Mouse (Mus musculus): ENCODE measurements at regions not wholly inside any gene's neighbourhood (a gene's known extent, or its start where the extent isn't known, plus 50 kb on each side); places are given as distances from the start of the nearest gene placed in this dataset.

GRCm38 (mm10) chr1:18970173-18970572 lies 132.6 kb upstream of the Tfap2d start:
- Histone ChIP-seq H3K9me3 (ENCODE audit: control insufficient read depth, low read length) (no peaks in the 10 kb centered on the region), H3K4me1 (replicated peaks; ENCODE audit: control insufficient read depth, insufficient read depth, low read length) (no peaks in the 10 kb centered on the region), H3K4me3 (replicated peaks; ENCODE audit: low read length) (no peak overlapping the region), H3K4me2 (replicated peaks) (no peak overlapping the region), H3K9ac (no peak overlapping the region), H3K27ac (no peak overlapping the region), H3K27me3 (ENCODE audit: control insufficient read depth, insufficient read depth, low read length) (no peaks in the 10 kb centered on the region), H3K36me3 (replicated peaks; ENCODE audit: control insufficient read depth, insufficient read depth) (no peaks in the 10 kb centered on the region)
- ATAC-seq (ENCODE audit: low FRiP score) (no peak), DNase-seq (ENCODE audit: low spot score) (no peak)

- H3K4me3 ChIP-seq (replicated peaks; ENCODE audit: low read length) = no peak overlapping the region
- no peaks in the 10 kb centered on the region for H3K9me3 ChIP-seq (ENCODE audit: control insufficient read depth, low read length)
- no peak for DNase-seq (ENCODE audit: low spot score)
- H3K27me3 ChIP-seq (ENCODE audit: control insufficient read depth, insufficient read depth, low read length) = no peaks in the 10 kb centered on the region
- ATAC-seq (ENCODE audit: low FRiP score) = no peak
- no peak overlapping the region for H3K27ac ChIP-seq
- 82% methylated on average over 6 of the region's 6 CpGs for WGBS
- no peaks in the 10 kb centered on the region for H3K36me3 ChIP-seq (replicated peaks; ENCODE audit: control insufficient read depth, insufficient read depth)
- H3K4me1 ChIP-seq (replicated peaks; ENCODE audit: control insufficient read depth, insufficient read depth, low read length) = no peaks in the 10 kb centered on the region
- no peak overlapping the region for H3K4me2 ChIP-seq (replicated peaks)
- no peak overlapping the region for H3K9ac ChIP-seq
Observed at GRCm38 (mm10) chr1:18973826-18974620, 128.8 kb upstream of the Tfap2d start.

- ATAC-seq (ENCODE audit: low FRiP score) = no peak
- no peak overlapping the region for H3K27ac ChIP-seq
- no peaks in the 10 kb centered on the region for H3K36me3 ChIP-seq (replicated peaks; ENCODE audit: control insufficient read depth, insufficient read depth)
- DNase-seq (ENCODE audit: low spot score) = no peak
- 96% methylated on average over 2 of the region's 2 CpGs for WGBS
- no peaks in the 10 kb centered on the region for H3K9me3 ChIP-seq (ENCODE audit: control insufficient read depth, low read length)
- H3K27me3 ChIP-seq (ENCODE audit: control insufficient read depth, insufficient read depth, low read length) = no peaks in the 10 kb centered on the region
- no peak overlapping the region for H3K4me2 ChIP-seq (replicated peaks)
- H3K9ac ChIP-seq = no peak overlapping the region
- no peaks in the 10 kb centered on the region for H3K4me1 ChIP-seq (replicated peaks; ENCODE audit: control insufficient read depth, insufficient read depth, low read length)
- H3K4me3 ChIP-seq (replicated peaks; ENCODE audit: low read length) = no peak overlapping the region
Observed at GRCm38 (mm10) chr1:18974860-18975439, 127.9 kb upstream of the Tfap2d start.

GRCm38 (mm10) chr1:18975500-18975899 lies 127.3 kb upstream of the Tfap2d start:
- H3K36me3 ChIP-seq (replicated peaks; ENCODE audit: control insufficient read depth, insufficient read depth) = no peaks in the 10 kb centered on the region
- no peak overlapping the region for H3K4me3 ChIP-seq (replicated peaks; ENCODE audit: low read length)
- H3K9ac ChIP-seq = no peak overlapping the region
- no peak for DNase-seq (ENCODE audit: low spot score)
- H3K4me1 ChIP-seq (replicated peaks; ENCODE audit: control insufficient read depth, insufficient read depth, low read length) = no peaks in the 10 kb centered on the region
- no peak overlapping the region for H3K4me2 ChIP-seq (replicated peaks)
- no peaks in the 10 kb centered on the region for H3K27me3 ChIP-seq (ENCODE audit: control insufficient read depth, insufficient read depth, low read length)
- no peak for ATAC-seq (ENCODE audit: low FRiP score)
- H3K9me3 ChIP-seq (ENCODE audit: control insufficient read depth, low read length) = no peaks in the 10 kb centered on the region
- H3K27ac ChIP-seq = no peak overlapping the region
- WGBS = 74% methylated on average over 2 of the region's 2 CpGs

- H3K27ac ChIP-seq = no peak overlapping the region
- H3K4me3 ChIP-seq (replicated peaks; ENCODE audit: low read length) = no peak overlapping the region
- H3K36me3 ChIP-seq (replicated peaks; ENCODE audit: control insufficient read depth, insufficient read depth) = no peaks in the 10 kb centered on the region
- H3K9me3 ChIP-seq (ENCODE audit: control insufficient read depth, low read length) = no peaks in the 10 kb centered on the region
- peak; percentile 78 for DNase-seq (ENCODE audit: low spot score)
- H3K4me2 ChIP-seq (replicated peaks) = peak overlapping the region; percentile 35; the same call in 1 of the 2 replicates
- WGBS = 40% methylated on average over 10 of the region's 10 CpGs
- H3K9ac ChIP-seq = 0 out of 2 replicates have a peak overlapping the region, but pooled peaks have one; percentile 20
- no peak for ATAC-seq (ENCODE audit: low FRiP score)
- H3K27me3 ChIP-seq (ENCODE audit: control insufficient read depth, insufficient read depth, low read length) = no peaks in the 10 kb centered on the region
- H3K4me1 ChIP-seq (replicated peaks; ENCODE audit: control insufficient read depth, insufficient read depth, low read length) = no peaks in the 10 kb centered on the region
Observed at GRCm38 (mm10) chr1:18976705-18977309, 126.0 kb upstream of the Tfap2d start.

- no peak overlapping the region for H3K9ac ChIP-seq
- no peaks in the 10 kb centered on the region for H3K4me1 ChIP-seq (replicated peaks; ENCODE audit: control insufficient read depth, insufficient read depth, low read length)
- H3K4me2 ChIP-seq (replicated peaks) = no peak overlapping the region
- no peak for ATAC-seq (ENCODE audit: low FRiP score)
- no peaks in the 10 kb centered on the region for H3K9me3 ChIP-seq (ENCODE audit: control insufficient read depth, low read length)
- no peak overlapping the region for H3K4me3 ChIP-seq (replicated peaks; ENCODE audit: low read length)
- DNase-seq (ENCODE audit: low spot score) = no peak
- no peaks in the 10 kb centered on the region for H3K36me3 ChIP-seq (replicated peaks; ENCODE audit: control insufficient read depth, insufficient read depth)
- H3K27me3 ChIP-seq (ENCODE audit: control insufficient read depth, insufficient read depth, low read length) = no peaks in the 10 kb centered on the region
- WGBS = 71% methylated on average over 2 of the region's 2 CpGs
- no peak overlapping the region for H3K27ac ChIP-seq
Observed at GRCm38 (mm10) chr1:18979141-18979540, 123.7 kb upstream of the Tfap2d start.

- Histone ChIP-seq H3K9ac (no peak overlapping the region), H3K4me2 (replicated peaks) (no peak overlapping the region), H3K36me3 (replicated peaks; ENCODE audit: control insufficient read depth, insufficient read depth) (no peaks in the 10 kb centered on the region), H3K4me1 (replicated peaks; ENCODE audit: control insufficient read depth, insufficient read depth, low read length) (no peaks in the 10 kb centered on the region), H3K9me3 (ENCODE audit: control insufficient read depth, low read length) (no peaks in the 10 kb centered on the region), H3K27me3 (ENCODE audit: control insufficient read depth, insufficient read depth, low read length) (no peaks in the 10 kb centered on the region), H3K4me3 (replicated peaks; ENCODE audit: low read length) (no peak overlapping the region), H3K27ac (no peak overlapping the region)
- 81% methylated on average over 1 of the region's 1 CpGs for WGBS
- ATAC-seq (ENCODE audit: low FRiP score) (no peak), DNase-seq (ENCODE audit: low spot score) (no peak)
Observed at GRCm38 (mm10) chr1:19016778-19017177, 86.0 kb upstream of the Tfap2d start.
